Mouse (Mus musculus) forebrain, embryonic 12.5 days (tissue): ENCODE results near the gene Fhdc1. TPM values are rescaled to one million over a fixed set of nuclear protein-coding genes. Genes with fewer than 3 reads are reported as not detected.

ENCODE experiments used
- polyA plus RNA-seq: library from polyadenylated mRNA; unstranded; fragments of >200 nt; fragmentation: Nextera tagmentation; extraction: Ambion mirVana; gene quantifications from 2 replicates; pipeline ENCODE4 v1.2.1, GENCODE M21; 2016

Fhdc1 gene
- polyA plus RNA-seq, 1 experiment from 2014 or later, result 3.5 TPM

Other genes with a start within 250 kb of the Fhdc1 start
- 107 and 110 TPM in 2 replicates for gene Trim2, start 173.6 kb downstream of the Fhdc1 start, polyA plus RNA-seq
- 31.0 and 31.8 TPM in 2 replicates for gene Arfip1, start 102.2 kb upstream of the Fhdc1 start, polyA plus RNA-seq
- not detected in 2 replicates for gene Tigd4, start 113.1 kb upstream of the Fhdc1 start, polyA plus RNA-seq
- 0.09 and 0.27 TPM in 2 replicates for gene Tmem154, start 185.8 kb upstream of the Fhdc1 start, polyA plus RNA-seq